In genomic region chr10:25253474-25253873, GRCm38 (mm10) we compare ENCODE assay signal across 16 mouse cellular contexts. TPM values are rescaled to one million over a fixed set of nuclear protein-coding genes. Genes with fewer than 3 reads are reported as not detected.
A peak's percentile ranks its signal among the peaks of the same experiment; 100 is the strongest.
DNase-seq lines count a peak whose midpoint lies in the region; ATAC-seq and TF ChIP-seq lines count a peak whose summit lies in the region.
"Had no signal": no experiment of that assay in that cellular context is flagged by ENCODE, and none has a peak within 500 bp of the region (broad histone marks: within the 10 kb centered on the region; RNA-seq: fewer than 3 reads in every experiment).

No protein-coding gene starts in this region.

- H3K27ac ChIP-seq in heart, embryonic 12.5 days (ENCODE audit: poor library complexity, severe bottlenecking) = peak overlapping the region; percentile 22; the same call in 1 of the 2 replicates
- H3K27ac ChIP-seq in MEL (ENCODE audit: control insufficient read depth, low read depth, low read length) = no peak overlapping the region
- peak overlapping the region; percentile 57 for H3K27ac ChIP-seq in liver, postnatal 0 days (ENCODE audit: low read depth)
- H3K27ac ChIP-seq: hindbrain, embryonic 13.5 days; neural tube, embryonic 13.5 days had no signal

- H3K4me3 ChIP-seq in heart, embryonic 12.5 days = no peak overlapping the region
- no peak overlapping the region for H3K4me3 ChIP-seq in MEL (ENCODE audit: control insufficient read depth in 1 of 2, insufficient read depth in 1 of 2, low read depth in 2 of 2, low read length in 2 of 2)
- H3K4me3 ChIP-seq in liver, postnatal 0 days (ENCODE audit: low read depth, low read length) = no peak overlapping the region
- H3K4me3 ChIP-seq: hindbrain, embryonic 13.5 days; neural tube, embryonic 13.5 days had no signal

- no peaks in the 10 kb centered on the region for H3K4me1 ChIP-seq in heart, embryonic 12.5 days (replicated peaks)
- peaks cover 0 to 12% of the 10 kb centered on the region in 2 experiments; a peak in 2 of 4 replicates for H3K4me1 ChIP-seq in MEL (ENCODE audit: control insufficient read depth in 1 of 2, insufficient read depth in 2 of 2, low read length in 2 of 2)
- H3K4me1 ChIP-seq in liver, postnatal 0 days (ENCODE audit: insufficient read depth) = peaks cover 11% of the 10 kb centered on the region
- H3K4me1 ChIP-seq: hindbrain, embryonic 13.5 days; neural tube, embryonic 13.5 days had no signal

- peaks cover 3% of the 10 kb centered on the region for H3K36me3 ChIP-seq in heart, embryonic 12.5 days
- H3K36me3 ChIP-seq in MEL (ENCODE audit: control insufficient read depth in 1 of 2, insufficient read depth in 2 of 2, low read length in 2 of 2) = peaks cover 0 to 10% of the 10 kb centered on the region in 2 experiments; a peak in 2 of 4 replicates
- no peaks in the 10 kb centered on the region; the same call in 1 of the 2 replicates for H3K36me3 ChIP-seq in liver, postnatal 0 days (replicated peaks; ENCODE audit: insufficient read depth, low read length)
- H3K36me3 ChIP-seq: hindbrain, embryonic 13.5 days; neural tube, embryonic 13.5 days had no signal

- peak; percentile 94 for ATAC-seq in heart, embryonic 12.5 days (ENCODE audit: insufficient number of reproducible peaks, low FRiP score)
- peak; percentile 94 for ATAC-seq in erythroid progenitor cell, adult 5-6 weeks (replicated peaks; ENCODE audit: low FRiP score, poor library complexity, severe bottlenecking)
- ATAC-seq in liver, postnatal 0 days = peak; percentile 93
- ATAC-seq in monocyte, adult 5-6 weeks (replicated peaks; ENCODE audit: insufficient number of reproducible peaks, low FRiP score, low TSS enrichment, poor library complexity, severe bottlenecking) = no peak

- peak; percentile 68 to 83 for TF ChIP-seq EP300 in MEL (IDR thresholded peaks at IDR 0.05; ENCODE audit: low read depth in 1 of 2, low read length in 2 of 2)
- peak; percentile 91 for TF ChIP-seq EP300 in liver, postnatal 0 days (IDR thresholded peaks at IDR 0.05; ENCODE audit: low read depth)

- no peak overlapping the region for H3K4me2 ChIP-seq in heart, embryonic 12.5 days
- H3K4me2 ChIP-seq in liver, postnatal 0 days (ENCODE audit: low read depth, low read length) = peak overlapping the region; percentile 48
- H3K4me2 ChIP-seq: hindbrain, embryonic 13.5 days; neural tube, embryonic 13.5 days had no signal

- WGBS in heart, embryonic 12.5 days = 52% methylated on average over 2 of the region's 2 CpGs
- WGBS in liver, postnatal 0 days (ENCODE audit: insufficient replicate concordance) = 50% methylated on average over 2 of the region's 2 CpGs

- no peaks in the 10 kb centered on the region for H3K79me2 ChIP-seq in MEL (ENCODE audit: control insufficient read depth, insufficient read depth, low read length, poor library complexity)

- no peaks in the 10 kb centered on the region for H3K9me3 ChIP-seq in heart, embryonic 12.5 days (replicated peaks)
- no peaks in the 10 kb centered on the region for H3K9me3 ChIP-seq in MEL (replicated peaks; ENCODE audit: insufficient read depth, low read length)
- H3K9me3 ChIP-seq in liver, postnatal 0 days (ENCODE audit: low read length) = no peaks in the 10 kb centered on the region
- H3K9me3 ChIP-seq: hindbrain, embryonic 13.5 days; neural tube, embryonic 13.5 days had no signal

- no peak overlapping the region for H3K9ac ChIP-seq in heart, embryonic 12.5 days
- H3K9ac ChIP-seq in MEL (ENCODE audit: control insufficient read depth, low read depth, low read length, poor library complexity, severe bottlenecking) = no peak overlapping the region
- no peak overlapping the region for H3K9ac ChIP-seq in liver, postnatal 0 days (replicated peaks)
- H3K9ac ChIP-seq: hindbrain, embryonic 13.5 days; neural tube, embryonic 13.5 days had no signal

- TF ChIP-seq POLR2A in MEL (IDR thresholded peaks at IDR 0.05; ENCODE audit: control insufficient read depth in 1 of 2, insufficient read depth in 1 of 2, low read depth in 1 of 2, low read length in 2 of 2, poor library complexity in 1 of 2) = no peak

- TF ChIP-seq RAD21 in MEL (IDR thresholded peaks at IDR 0.05; ENCODE audit: low read depth, low read length) = no peak

- H3K27me3 ChIP-seq in heart, embryonic 12.5 days (replicated peaks) = no peaks in the 10 kb centered on the region
- H3K27me3 ChIP-seq in MEL (ENCODE audit: control insufficient read depth in 1 of 2, insufficient read depth in 2 of 2, low read length in 2 of 2) = no peaks in the 10 kb centered on the region
- H3K27me3 ChIP-seq in liver, postnatal 0 days (ENCODE audit: insufficient read depth, low read length) = no peaks in the 10 kb centered on the region
- H3K27me3 ChIP-seq: hindbrain, embryonic 13.5 days; neural tube, embryonic 13.5 days had no signal

- TF ChIP-seq CTCF in MEL (IDR thresholded peaks at IDR 0.05 in 2 of 3, conservative IDR thresholded peaks at IDR 0.05 in 1 of 3; ENCODE audit: control insufficient read depth in 1 of 3, insufficient read depth in 1 of 3, low read depth in 2 of 3, low read length in 3 of 3, poor library complexity in 1 of 3, severe bottlenecking in 1 of 3) = no peak
- no peak for TF ChIP-seq CTCF in liver, postnatal 0 days (IDR thresholded peaks at IDR 0.05; ENCODE audit: low read depth)

- DNase-seq in heart, adult 8-10 months (ENCODE audit: low spot score) = no peak
- DNase-seq in MEL (ENCODE audit: low read depth, low spot score) (peak; percentile 77), MN1 (ENCODE audit: low spot score) (no peak)
- DNase-seq in liver, postnatal 0 days = peak; percentile 19
- DNase-seq in kidney, postnatal 25 days = no peak
- DNase-seq: cerebellum, adult 9-10 months; gastrocnemius, postnatal 25 days; kidney, adult 11 months; kidney, postnatal 4 days; lung, adult 18-20 months; thymus, postnatal 25 days had no signal

TF ChIP-seq in MEL, 35 proteins besides CTCF, POLR2A, EP300 and RAD21:
- TF ChIP-seq USF1 (IDR thresholded peaks at IDR 0.05; ENCODE audit: low read depth, low read length) = no peak
- no peak for TF ChIP-seq GABPA (IDR thresholded peaks at IDR 0.05; ENCODE audit: low read depth, low read length)
- peak; percentile 85 for TF ChIP-seq TCF12 (IDR thresholded peaks at IDR 0.05; ENCODE audit: low read depth, low read length)
- TF ChIP-seq CHD1 (IDR thresholded peaks at IDR 0.05; ENCODE audit: low read depth, low read length) = no peak
- no peak for TF ChIP-seq UBTF (IDR thresholded peaks at IDR 0.05; ENCODE audit: borderline replicate concordance, insufficient read depth, low read depth, low read length)
- no peak for TF ChIP-seq POLR2AphosphoS5 (IDR thresholded peaks at IDR 0.05; ENCODE audit: borderline replicate concordance, low read depth, low read length)
- no peak for TF ChIP-seq ELF1 (IDR thresholded peaks at IDR 0.05; ENCODE audit: low read depth, low read length)
- no peak for TF ChIP-seq SIN3A (IDR thresholded peaks at IDR 0.05; ENCODE audit: low read length)
- no peak for TF ChIP-seq POLR2AphosphoS2 (IDR thresholded peaks at IDR 0.05; ENCODE audit: low read length)
- no peak for TF ChIP-seq MAFK (IDR thresholded peaks at IDR 0.05; ENCODE audit: borderline replicate concordance, low read depth, low read length)
- peak; percentile 41; the same call in 1 of the 2 replicates for TF ChIP-seq ETS1 (IDR thresholded peaks at IDR 0.05; ENCODE audit: low read depth, low read length)
- peak; percentile 76 for TF ChIP-seq GATA1 (IDR thresholded peaks at IDR 0.05; ENCODE audit: low read depth, low read length)
- TF ChIP-seq E2F4 (IDR thresholded peaks at IDR 0.05; ENCODE audit: borderline replicate concordance, low read depth, low read length) = no peak
- TF ChIP-seq TAL1 (IDR thresholded peaks at IDR 0.05; ENCODE audit: low read length) = peak; percentile 84
- TF ChIP-seq NRF1 (IDR thresholded peaks at IDR 0.05; ENCODE audit: insufficient read depth, low read depth, low read length, poor library complexity, severe bottlenecking) = no peak
- TF ChIP-seq HCFC1 (IDR thresholded peaks at IDR 0.05; ENCODE audit: low read depth, low read length) = no peak
- no peak for TF ChIP-seq CHD2 (IDR thresholded peaks at IDR 0.05; ENCODE audit: low read length)
TF ChIP-seq in MEL: peak in this region for 4.

RNA-seq across cellular contexts. Expression of gene Akap7, which starts 54.2 kb away (rescaled TPM):
- polyA plus RNA-seq in heart, embryonic 12.5 days (2016; fragmentation: Nextera tagmentation; extraction: Ambion mirVana) = 38.3 and 38.6 TPM in 2 replicates
- 10 to 100 TPM; 58.9 to 68.6 (median 63.2) TPM for total RNA-seq in heart, adult 8-10 months (2022)
- total RNA-seq in MEL (2012; rRNA removed) = 1.9 and 2.9 TPM in 2 replicates
- polyA plus RNA-seq in MEL (2012; ENCODE audit: insufficient read depth in 1 of 2, insufficient read length in 2 of 2, low read depth in 1 of 2, low replicate concordance in 2 of 2, missing spikeins in 1 of 2) = 1 to 10 TPM in 1 of 2 experiments, not detected in 1; 7.7 TPM
- total RNA-seq in erythroid progenitor cell, adult 5-6 weeks (2015; ENCODE audit: low replicate concordance) = 77.8 and 87.2 TPM in 2 replicates
- total RNA-seq in erythroid progenitor cell, adult 5-6 weeks (2017; ENCODE audit: low replicate concordance) = 80.0 and 82.3 TPM in 2 replicates
- 15.9 and 21.0 TPM in 2 replicates for polyA plus RNA-seq in liver, postnatal 0 days (2015; fragmentation: Nextera tagmentation; extraction: Ambion mirVana)
- total RNA-seq in monocyte, adult 5-6 weeks (2017) = 17.4 to 28.8 TPM (median 22.7 TPM) in 3 replicates

Comparison
In these comparisons a context has a peak if more than half of its experiments do, and no peak if none do; other contexts are left out.
1. DNase-seq: peak in MEL (single experiment) and liver, postnatal 0 days (single experiment); none in heart, adult 8-10 months (single experiment), kidney, postnatal 25 days (0 of 2) and MN1 (single experiment).